Mouse (Mus musculus) limb, embryonic 12.5 days (tissue): ENCODE measurements around the gene Rras2. TPM values are rescaled to one million over a fixed set of nuclear protein-coding genes. Genes with fewer than 3 reads are reported as not detected.

Experiments
- ATAC-seq: fragments of 200-750 bp; cut with Nextera tagmentation; 2 replicates; pipeline ENCODE4 v1.8.0; 2017; ENCODE audit warnings: low read depth, moderate TSS enrichment; ENCODE audit not compliant: insufficient number of reproducible peaks, insufficient read depth, low FRiP score, low TSS enrichment
- H3K27ac ChIP-seq: fragments of 300-500 bp; sonication (generic); 2 replicates; pipeline ENCODE4 v1.5.1; 2016; ENCODE audit warnings: mild to moderate bottlenecking, moderate library complexity
- H3K27me3 ChIP-seq: fragments of 300-500 bp; sonication (generic); 2 replicates; pipeline ENCODE4 v1.6.1; 2016; ENCODE audit warnings: mild to moderate bottlenecking, moderate library complexity
- H3K36me3 ChIP-seq: fragments of 300-500 bp; sonication (generic); 2 replicates; pipeline ENCODE4 v1.6.1; 2016; ENCODE audit warnings: mild to moderate bottlenecking, moderate library complexity
- H3K4me1 ChIP-seq: fragments of 300-500 bp; sonication (generic); replicated peaks from 2 replicates; pipeline ENCODE4 v1.6.1; 2016
- H3K4me2 ChIP-seq: fragments of 300-500 bp; sonication (generic); 2 replicates; pipeline ENCODE4 v1.6.1; 2016; ENCODE audit warnings: mild to moderate bottlenecking, moderate library complexity
- H3K4me3 ChIP-seq: fragments of 300-500 bp; sonication (generic); replicated peaks from 2 replicates; pipeline ENCODE4 v1.5.1; 2016; ENCODE audit warnings: mild to moderate bottlenecking
- H3K9ac ChIP-seq: fragments of 300-500 bp; sonication (generic); replicated peaks from 2 replicates; pipeline ENCODE4 v1.6.1; 2016; ENCODE audit warnings: mild to moderate bottlenecking, moderate library complexity
- H3K9me3 ChIP-seq: fragments of 300-500 bp; sonication (generic); 2 replicates; pipeline ENCODE4 v1.6.1; 2016; ENCODE audit warnings: mild to moderate bottlenecking, moderate library complexity
- whole genome bisulfite sequencing: fragments of 180-500 bp; shearing (Covaris S2); methylation state at CpG from one replicate; pipeline ENCODE4 v1.1.7; 2016; 5-methylcytosine and 5-hydroxymethylcytosine counted together
- polyA plus RNA-seq: library from polyadenylated mRNA; unstranded; fragments of >200 nt; fragmentation: Nextera tagmentation; extraction: Ambion mirVana; gene quantifications from 2 replicates; pipeline ENCODE4 v1.2.1, GENCODE M21; 2016

The Rras2 gene
- polyA plus RNA-seq, 1 experiment from 2014 or later: 23.4 TPM

DNA sequence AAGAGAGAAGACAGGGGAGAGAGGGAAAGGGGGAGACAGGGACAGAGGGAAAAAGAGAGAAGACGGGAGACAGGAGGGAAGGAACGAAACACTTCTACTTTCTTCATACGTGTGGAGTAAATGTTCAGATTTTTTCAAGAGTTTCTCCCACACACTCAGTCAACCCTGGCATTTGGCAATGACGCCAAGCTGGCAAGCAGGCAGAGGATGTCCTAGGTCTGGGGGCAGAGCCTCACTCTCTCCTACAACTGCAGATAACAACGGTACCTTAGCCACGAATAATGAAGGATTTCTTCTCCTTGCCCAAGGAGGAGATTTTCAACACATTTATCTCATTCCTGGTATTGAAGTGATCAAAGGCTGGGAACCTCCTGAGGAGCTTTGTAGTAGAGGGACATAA is 30.2 kb downstream of the Rras2 start:
- H3K4me2 ChIP-seq: no peak overlapping the region
- H3K27me3 ChIP-seq: no peaks in the 10 kb centered on the region; the same call in 1 of the 2 replicates
- peaks cover 29% of the 10 kb centered on the region for H3K4me1 ChIP-seq
- no peak overlapping the region for H3K4me3 ChIP-seq
- WGBS: 40% methylated on average over 6 of the region's 6 CpGs
- no peak overlapping the region for H3K27ac ChIP-seq
- H3K36me3 ChIP-seq: no peaks in the 10 kb centered on the region
- H3K9me3 ChIP-seq: no peaks in the 10 kb centered on the region
- ATAC-seq: no peak
- H3K9ac ChIP-seq: no peak overlapping the region

DNA sequence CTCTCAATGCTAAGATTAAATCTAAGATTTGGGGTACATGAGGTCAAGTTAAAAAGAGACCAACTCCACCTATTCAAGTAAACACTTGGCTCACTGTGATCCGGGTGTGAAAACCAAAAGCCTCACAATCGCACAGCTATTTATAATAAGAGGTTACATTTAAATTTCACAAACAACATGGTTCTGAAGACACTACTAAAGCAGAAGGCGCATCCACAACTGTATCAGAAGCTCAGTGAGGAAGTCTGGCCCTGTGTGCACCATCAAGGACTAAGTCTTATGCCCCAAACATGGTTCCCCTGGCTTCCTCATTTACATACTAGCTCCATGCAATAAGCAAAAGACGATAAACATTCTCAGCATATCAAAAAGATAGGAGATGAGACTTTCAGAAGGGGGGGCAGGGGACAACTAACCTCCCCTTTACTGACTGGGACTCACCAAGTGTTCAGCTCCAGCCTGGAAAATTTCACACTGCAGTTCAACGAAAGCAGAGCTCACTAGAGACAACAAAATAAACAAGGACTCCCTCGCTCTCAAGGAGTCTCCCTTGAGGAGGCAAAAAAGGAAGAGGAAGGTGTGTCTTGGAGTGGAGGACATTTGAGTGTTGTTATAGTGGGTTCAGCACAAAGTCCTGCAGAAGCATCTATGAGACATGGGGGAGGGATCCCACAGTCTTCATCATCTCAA is 31.4 kb downstream of the Rras2 start:
- Histone ChIP-seq H3K9ac (no peak overlapping the region), H3K9me3 (no peaks in the 10 kb centered on the region), H3K27me3 (no peaks in the 10 kb centered on the region; the same call in 1 of the 2 replicates), H3K36me3 (no peaks in the 10 kb centered on the region), H3K4me1 (peaks cover 41% of the 10 kb centered on the region), H3K4me2 (no peak overlapping the region), H3K27ac (no peak overlapping the region), H3K4me3 (no peak overlapping the region)
- no peak for ATAC-seq
- WGBS: 74% methylated on average over 6 of the region's 6 CpGs

DNA sequence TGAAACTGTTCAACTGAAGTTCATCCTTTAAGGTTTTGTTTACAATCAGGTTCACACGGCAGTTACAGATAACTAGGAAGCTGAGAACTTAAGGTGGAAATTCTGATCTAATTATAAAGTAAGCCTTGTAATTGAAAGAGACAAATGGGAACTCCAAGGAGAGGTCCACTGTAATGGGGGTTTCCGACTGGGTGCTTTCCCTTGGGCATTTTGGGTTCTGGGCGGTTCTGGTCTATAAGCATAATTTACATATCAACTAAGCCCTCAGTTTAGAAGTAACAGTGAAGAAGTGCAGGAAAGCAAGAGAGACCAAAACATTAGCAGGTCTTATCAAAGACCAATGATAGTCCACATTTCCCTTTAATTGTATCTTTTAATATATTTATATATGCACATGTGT is 33.8 kb downstream of the Rras2 start:
- Histone ChIP-seq H3K27me3 (no peaks in the 10 kb centered on the region; the same call in 1 of the 2 replicates), H3K36me3 (no peaks in the 10 kb centered on the region), H3K9ac (no peak overlapping the region), H3K4me2 (no peak overlapping the region), H3K9me3 (no peaks in the 10 kb centered on the region), H3K27ac (no peak overlapping the region), H3K4me3 (no peak overlapping the region), H3K4me1 (peaks cover 34% of the 10 kb centered on the region)
- 73% methylated on average over 3 of the region's 3 CpGs for WGBS
- no peak for ATAC-seq

DNA sequence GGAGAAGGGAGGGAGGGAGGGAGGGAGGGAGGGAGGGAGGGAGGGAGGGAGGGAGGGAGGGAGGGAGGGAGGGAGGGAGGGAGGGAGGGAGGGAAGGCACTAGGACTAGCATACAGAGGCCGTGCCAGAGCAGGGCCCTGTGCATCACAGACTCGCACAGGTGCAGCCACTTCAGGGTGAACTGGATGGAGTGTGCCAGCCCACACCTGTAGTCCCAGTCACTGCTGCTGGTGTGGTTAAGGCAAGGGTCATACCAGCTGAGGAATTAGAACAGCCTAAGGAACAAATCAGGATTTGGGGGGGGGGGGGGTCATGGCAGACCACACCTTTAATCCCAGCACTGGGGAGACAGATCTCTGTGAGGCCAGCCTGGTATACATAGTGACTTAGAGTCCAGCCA is 34.5 kb downstream of the Rras2 start:
- WGBS: 71% methylated on average over 1 of the region's 2 CpGs
- no peaks in the 10 kb centered on the region for H3K9me3 ChIP-seq
- no peak overlapping the region for H3K4me2 ChIP-seq
- H3K36me3 ChIP-seq: no peaks in the 10 kb centered on the region
- H3K27me3 ChIP-seq: no peaks in the 10 kb centered on the region; the same call in 1 of the 2 replicates
- ATAC-seq: no peak
- no peak overlapping the region for H3K27ac ChIP-seq
- no peak overlapping the region for H3K4me3 ChIP-seq
- peaks cover 31% of the 10 kb centered on the region for H3K4me1 ChIP-seq
- H3K9ac ChIP-seq: no peak overlapping the region

DNA sequence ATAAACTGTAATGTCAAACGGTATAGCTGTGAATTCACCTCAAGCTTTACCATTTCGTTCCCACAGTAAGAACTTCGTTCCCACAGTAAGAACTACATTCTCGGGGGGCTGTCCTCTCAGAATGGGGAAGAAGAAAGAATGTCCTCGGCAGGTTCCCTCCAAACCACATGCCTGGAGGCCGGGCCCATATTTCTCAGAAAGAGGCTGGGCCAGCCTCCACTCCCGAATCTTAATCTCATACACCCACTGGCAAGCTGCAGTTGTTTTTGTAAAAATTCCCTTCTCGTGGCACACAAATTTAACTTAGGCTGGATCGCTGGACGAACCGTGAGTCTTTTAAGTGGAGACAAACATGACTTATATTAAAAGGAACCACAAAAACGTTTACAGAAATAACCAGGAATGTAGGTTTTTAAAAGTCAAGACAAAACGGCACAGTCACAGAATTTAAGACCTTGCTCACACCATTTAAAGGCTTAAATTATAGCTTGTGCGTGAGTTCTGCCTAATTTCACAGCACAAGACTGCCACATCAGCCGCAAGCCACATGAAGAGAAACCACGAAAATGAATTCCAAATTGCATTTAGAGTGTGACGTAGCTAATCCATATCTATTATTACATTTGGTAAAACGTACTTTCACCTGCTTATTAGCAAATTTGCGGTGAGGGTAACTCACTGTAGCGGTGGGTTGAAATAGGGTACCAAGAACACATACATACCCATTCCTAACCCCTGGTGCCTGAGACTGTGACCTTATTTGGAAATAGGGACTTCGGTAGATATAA is 35.8 kb downstream of the Rras2 start:
- Histone ChIP-seq H3K27me3 (no peaks in the 10 kb centered on the region; the same call in 1 of the 2 replicates), H3K4me2 (no peak overlapping the region), H3K27ac (no peak overlapping the region), H3K4me1 (peaks cover 19% of the 10 kb centered on the region), H3K4me3 (no peak overlapping the region), H3K36me3 (no peaks in the 10 kb centered on the region), H3K9me3 (no peaks in the 10 kb centered on the region), H3K9ac (no peak overlapping the region)
- 74% methylated on average over 21 of the region's 21 CpGs for WGBS
- ATAC-seq: no peak

DNA sequence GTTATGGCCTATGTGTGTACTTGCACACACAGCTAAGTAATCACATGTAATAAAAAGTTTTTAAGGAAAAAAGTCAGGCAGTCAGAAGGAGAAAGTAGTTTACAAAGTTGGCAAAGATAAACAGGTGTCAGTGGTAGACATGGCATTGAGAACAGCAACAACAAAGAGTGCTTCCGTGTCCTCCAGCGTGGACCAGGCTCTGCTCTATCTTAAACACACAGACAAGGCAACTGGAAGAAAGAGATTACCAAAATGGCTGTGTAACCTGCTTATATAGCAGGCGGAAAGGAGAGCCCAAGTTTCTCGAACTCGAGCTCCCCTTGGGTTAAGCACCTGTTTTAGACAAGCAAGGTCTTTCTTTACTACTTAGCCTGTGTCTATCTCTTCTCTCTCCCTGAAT is 37.3 kb downstream of the Rras2 start:
- H3K27me3 ChIP-seq: no peaks in the 10 kb centered on the region
- H3K4me1 ChIP-seq: peaks cover 15% of the 10 kb centered on the region; the same call in 1 of the 2 replicates
- no peak overlapping the region for H3K9ac ChIP-seq
- H3K27ac ChIP-seq: no peak overlapping the region
- ATAC-seq: no peak
- no peaks in the 10 kb centered on the region for H3K36me3 ChIP-seq
- H3K4me2 ChIP-seq: no peak overlapping the region
- no peaks in the 10 kb centered on the region for H3K9me3 ChIP-seq
- WGBS: 90% methylated on average over 5 of the region's 5 CpGs
- H3K4me3 ChIP-seq: no peak overlapping the region

DNA sequence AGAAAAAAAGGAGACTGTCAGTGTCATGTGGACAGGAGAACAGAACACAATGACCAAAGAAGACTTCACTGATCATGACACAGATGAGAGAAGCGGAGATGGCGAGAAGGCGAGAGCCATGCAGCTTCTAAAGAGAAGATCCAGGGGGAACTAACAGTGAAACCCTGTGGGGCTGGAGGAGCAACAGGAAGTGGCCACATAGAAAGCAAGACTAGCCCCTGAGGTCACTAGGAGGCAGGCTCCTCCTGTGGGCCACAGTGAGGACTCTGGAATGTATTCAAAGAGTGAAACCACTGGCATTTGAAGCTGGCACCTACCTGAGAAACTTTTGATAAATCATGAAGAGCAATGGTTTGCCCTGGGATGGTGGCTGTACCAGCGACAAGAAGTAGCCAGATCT is 38.2 kb downstream of the Rras2 start:
- no peak overlapping the region for H3K4me3 ChIP-seq
- WGBS: 92% methylated on average over 4 of the region's 4 CpGs
- ATAC-seq: no peak
- H3K9ac ChIP-seq: no peak overlapping the region
- H3K9me3 ChIP-seq: no peaks in the 10 kb centered on the region
- H3K27me3 ChIP-seq: no peaks in the 10 kb centered on the region
- no peak overlapping the region for H3K4me2 ChIP-seq
- H3K4me1 ChIP-seq: peaks cover 15% of the 10 kb centered on the region; the same call in 1 of the 2 replicates
- H3K36me3 ChIP-seq: no peaks in the 10 kb centered on the region
- H3K27ac ChIP-seq: no peak overlapping the region

DNA sequence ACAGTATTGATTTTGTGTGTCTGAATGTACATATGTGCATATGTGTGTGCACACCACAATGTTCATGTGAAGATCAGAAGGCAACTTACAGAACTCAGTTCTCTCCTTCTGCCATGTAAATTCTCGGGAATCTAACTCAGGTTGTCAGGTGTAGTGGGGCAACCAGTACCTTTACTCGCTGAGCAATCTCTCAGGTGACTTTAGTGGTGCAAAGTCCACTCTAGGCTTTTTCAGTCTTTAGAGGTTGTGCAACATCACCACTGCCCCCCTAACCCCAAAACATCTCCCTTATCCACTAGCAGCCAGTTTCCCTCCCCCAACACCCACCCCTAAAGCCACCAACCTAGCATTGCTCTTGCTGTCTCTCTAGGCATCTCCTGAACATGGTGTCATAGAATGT is 43.0 kb downstream of the Rras2 start:
- peaks cover 21% of the 10 kb centered on the region for H3K4me1 ChIP-seq
- no peaks in the 10 kb centered on the region for H3K36me3 ChIP-seq
- WGBS: 87% methylated on average over 2 of the region's 2 CpGs
- H3K27ac ChIP-seq: no peak overlapping the region
- no peaks in the 10 kb centered on the region for H3K9me3 ChIP-seq
- no peak for ATAC-seq
- no peak overlapping the region for H3K4me3 ChIP-seq
- H3K4me2 ChIP-seq: no peak overlapping the region
- no peak overlapping the region for H3K9ac ChIP-seq
- H3K27me3 ChIP-seq: no peaks in the 10 kb centered on the region

DNA sequence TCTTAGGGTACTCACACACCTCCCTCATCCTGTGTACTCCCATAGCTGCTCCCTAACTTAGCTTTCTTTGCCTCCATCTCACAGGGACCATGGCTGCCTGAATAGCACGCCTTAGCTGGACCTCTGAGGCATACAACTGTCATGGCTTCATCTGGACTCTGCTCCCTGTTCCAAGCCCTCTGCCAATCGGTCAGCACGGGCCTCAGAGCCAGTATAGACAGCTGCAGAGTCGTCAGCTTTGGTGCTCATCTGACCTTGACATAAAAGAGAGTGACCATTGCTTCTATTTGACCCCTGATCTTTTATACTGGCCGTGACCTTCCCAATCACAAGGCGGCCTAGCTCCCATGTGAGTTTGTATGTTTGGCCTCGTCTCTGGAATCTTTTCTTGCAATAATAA is 43.4 kb downstream of the Rras2 start:
- ATAC-seq: no peak
- H3K27me3 ChIP-seq: no peaks in the 10 kb centered on the region
- H3K9ac ChIP-seq: no peak overlapping the region
- H3K36me3 ChIP-seq: no peaks in the 10 kb centered on the region
- no peak overlapping the region for H3K27ac ChIP-seq
- no peaks in the 10 kb centered on the region for H3K9me3 ChIP-seq
- peaks cover 25% of the 10 kb centered on the region for H3K4me1 ChIP-seq
- no peak overlapping the region for H3K4me2 ChIP-seq
- no peak overlapping the region for H3K4me3 ChIP-seq
- 75% methylated on average over 7 of the region's 7 CpGs for WGBS

DNA sequence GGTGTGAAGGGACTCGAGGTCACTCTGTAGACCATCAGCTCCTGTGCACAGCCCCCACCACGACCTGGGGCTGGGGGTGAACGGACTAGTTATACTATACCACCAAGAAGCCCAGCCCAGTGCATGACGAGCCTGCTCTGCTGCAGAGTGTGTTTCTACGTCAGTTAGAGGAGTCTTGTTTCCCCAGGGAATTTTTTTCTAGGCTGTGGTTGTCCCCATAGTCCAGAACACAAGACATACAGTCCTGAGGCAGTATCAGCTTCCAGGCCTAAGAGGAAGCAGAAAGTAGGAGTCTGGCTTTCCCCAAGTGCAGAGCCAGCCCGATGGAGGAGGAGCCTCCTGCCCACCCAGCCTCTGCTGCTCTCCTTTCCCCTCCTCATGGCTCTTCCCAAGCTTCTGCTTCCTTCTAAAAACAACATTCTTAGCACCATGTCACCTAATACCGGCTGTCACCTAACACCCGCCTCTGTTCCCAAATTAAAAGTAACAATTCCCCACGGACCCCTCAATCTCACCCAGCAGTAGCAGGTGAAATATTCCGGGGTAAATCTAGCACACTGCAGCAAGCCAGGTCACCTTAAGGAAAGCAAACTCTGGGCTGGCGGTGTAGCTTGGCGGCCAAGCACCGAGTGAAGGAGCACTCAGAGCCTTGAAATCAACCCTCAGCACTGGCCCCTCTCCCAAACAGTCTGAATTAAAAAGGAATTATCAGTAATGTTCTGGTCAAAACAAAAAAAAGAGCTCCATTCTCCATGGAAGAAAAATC is 45.5 kb downstream of the Rras2 start:
- H3K27ac ChIP-seq: 0 out of 2 replicates have a peak overlapping the region, but pooled peaks have one; percentile 41
- peak overlapping the region; percentile 31 for H3K4me2 ChIP-seq
- peak; percentile 70 for ATAC-seq

DNA sequence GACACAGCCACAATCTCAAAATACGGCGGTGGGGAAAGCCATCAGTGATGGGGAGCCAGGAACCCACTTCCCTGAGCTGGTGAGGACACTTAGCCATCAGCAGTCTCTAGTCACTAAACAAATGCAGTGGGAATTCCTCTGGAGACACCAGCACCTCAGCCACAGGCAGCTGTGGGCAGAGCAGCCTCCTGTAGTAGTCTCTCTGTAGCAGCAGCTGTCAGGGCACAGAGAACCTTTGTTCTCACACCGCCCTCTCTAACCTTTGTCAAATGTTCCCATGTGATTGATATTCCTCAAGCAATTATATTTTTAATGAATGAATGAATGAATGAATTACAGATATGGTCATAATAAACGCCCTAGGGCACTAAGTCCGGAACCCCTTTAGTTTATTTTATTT is 46.2 kb downstream of the Rras2 start:
- H3K27ac ChIP-seq: no peak overlapping the region
- peak overlapping the region; percentile 31; the same call in 1 of the 2 replicates for H3K4me2 ChIP-seq
- H3K27me3 ChIP-seq: no peaks in the 10 kb centered on the region
- no peaks in the 10 kb centered on the region for H3K9me3 ChIP-seq
- ATAC-seq: no peak
- H3K4me3 ChIP-seq: no peak overlapping the region
- H3K4me1 ChIP-seq: peaks cover 33% of the 10 kb centered on the region
- WGBS: 71% methylated on average over 5 of the region's 5 CpGs
- H3K9ac ChIP-seq: no peak overlapping the region
- H3K36me3 ChIP-seq: no peaks in the 10 kb centered on the region

More for the DNA sequence above, 45.5 kb downstream of the Rras2 start:
- Histone ChIP-seq H3K4me3 (no peak overlapping the region), H3K4me1 (peaks cover 30% of the 10 kb centered on the region), H3K27me3 (no peaks in the 10 kb centered on the region), H3K9ac (no peak overlapping the region), H3K9me3 (no peaks in the 10 kb centered on the region), H3K36me3 (no peaks in the 10 kb centered on the region)
- WGBS: 15% methylated on average over 13 of the region's 13 CpGs
